Mouse (Mus musculus) erythroblast, embryonic 14.5 days (primary cell): ENCODE results near the gene Mfsd2a.

Source experiments
- GATA1 ChIP-seq: IDR thresholded peaks from 2 replicates; pipeline ENCODE4 v1.6.1; 2012; ENCODE audit warnings: low read length, inconsistent platforms, mixed read lengths
- TAL1 ChIP-seq: IDR thresholded peaks from 3 replicates; pipeline ENCODE4 v1.6.1; 2012; ENCODE audit warnings: low read length, inconsistent platforms, mixed read lengths

GRCm38 (mm10) chr4:122915985-122916384, 45.0 kb downstream of the Mfsd2a start:
- TF ChIP-seq GATA1: no peak
- no peak for TF ChIP-seq TAL1
